Mouse (Mus musculus): ENCODE results near the gene Epop.

The Epop gene

DNA sequence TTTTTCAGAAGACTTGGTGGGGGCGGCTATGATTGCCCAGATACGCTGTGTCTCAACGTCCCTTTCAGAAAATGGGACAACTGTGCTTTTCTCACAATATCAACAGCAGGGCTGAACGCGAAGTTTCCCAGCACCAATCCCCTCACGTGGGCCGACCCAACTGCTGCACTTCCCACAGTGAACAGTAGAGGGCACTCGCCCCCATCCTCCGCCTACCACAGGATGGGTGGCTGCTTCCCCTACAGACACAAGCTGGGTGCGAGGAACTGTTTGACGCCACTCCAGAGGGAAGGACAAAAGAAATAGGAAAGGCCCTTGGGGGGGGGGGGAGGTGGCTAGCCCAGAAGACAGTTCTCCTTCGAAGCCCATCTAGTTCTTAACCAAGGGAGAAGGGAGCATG lies 2.4 kb upstream of the Epop start:
- CTCF ChIA-PET, result interaction anchor here (0.7 kb wide), 2 partner anchors 13 to 221 kb away, joined by 4 to 9 read pairs; no protein-coding TSS in a partner anchor

DNA sequence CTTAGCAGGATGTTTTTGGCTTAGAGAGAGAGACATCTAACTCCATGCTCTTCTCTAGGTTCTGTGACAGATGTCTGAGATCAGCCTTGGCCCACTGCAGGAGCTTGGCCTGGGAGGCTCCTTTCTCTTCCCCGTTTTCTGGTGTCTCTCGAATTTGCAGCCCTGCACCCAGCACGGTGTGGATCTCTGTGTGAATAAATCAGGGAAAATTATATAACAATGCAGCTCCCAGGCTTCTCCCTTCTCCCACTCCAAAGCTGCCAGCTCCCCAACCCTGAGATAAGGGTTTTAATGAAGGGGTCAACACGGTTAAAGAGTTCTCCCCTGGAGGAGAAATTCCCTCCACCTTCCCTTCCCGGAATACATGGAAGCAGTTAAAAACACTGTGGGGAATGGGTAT lies 2.0 kb upstream of the Epop start:
- CTCF ChIA-PET, result interaction anchor here (0.6 to 0.7 kb wide), 2 partner anchors 14 to 89 kb away, joined by 3 to 4 read pairs; no protein-coding TSS in a partner anchor

DNA sequence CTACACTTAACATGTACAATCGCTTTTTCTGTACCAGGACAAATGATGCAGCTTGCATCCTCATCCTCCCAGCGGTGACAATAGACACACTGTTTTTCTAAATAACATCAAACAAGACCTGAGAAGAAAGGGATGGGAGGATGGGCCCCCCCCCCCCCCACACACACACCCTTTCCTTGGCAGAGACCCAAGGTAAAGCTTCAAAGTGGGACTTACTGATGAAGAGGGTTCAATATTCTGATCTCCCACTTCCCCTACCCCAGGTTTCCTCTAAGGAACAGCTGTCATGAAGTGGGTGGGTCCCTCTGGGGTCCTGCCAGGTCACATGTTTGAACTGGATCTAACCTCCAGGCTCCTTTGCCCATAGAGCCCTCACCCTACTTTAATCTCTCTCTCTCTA lies 1.5 kb upstream of the Epop start:
- CTCF ChIA-PET, result interaction anchor here (0.6 to 0.7 kb wide), 3 partner anchors 14 to 631 kb away, joined by 3 to 4 read pairs (median 3); no protein-coding TSS in a partner anchor

DNA sequence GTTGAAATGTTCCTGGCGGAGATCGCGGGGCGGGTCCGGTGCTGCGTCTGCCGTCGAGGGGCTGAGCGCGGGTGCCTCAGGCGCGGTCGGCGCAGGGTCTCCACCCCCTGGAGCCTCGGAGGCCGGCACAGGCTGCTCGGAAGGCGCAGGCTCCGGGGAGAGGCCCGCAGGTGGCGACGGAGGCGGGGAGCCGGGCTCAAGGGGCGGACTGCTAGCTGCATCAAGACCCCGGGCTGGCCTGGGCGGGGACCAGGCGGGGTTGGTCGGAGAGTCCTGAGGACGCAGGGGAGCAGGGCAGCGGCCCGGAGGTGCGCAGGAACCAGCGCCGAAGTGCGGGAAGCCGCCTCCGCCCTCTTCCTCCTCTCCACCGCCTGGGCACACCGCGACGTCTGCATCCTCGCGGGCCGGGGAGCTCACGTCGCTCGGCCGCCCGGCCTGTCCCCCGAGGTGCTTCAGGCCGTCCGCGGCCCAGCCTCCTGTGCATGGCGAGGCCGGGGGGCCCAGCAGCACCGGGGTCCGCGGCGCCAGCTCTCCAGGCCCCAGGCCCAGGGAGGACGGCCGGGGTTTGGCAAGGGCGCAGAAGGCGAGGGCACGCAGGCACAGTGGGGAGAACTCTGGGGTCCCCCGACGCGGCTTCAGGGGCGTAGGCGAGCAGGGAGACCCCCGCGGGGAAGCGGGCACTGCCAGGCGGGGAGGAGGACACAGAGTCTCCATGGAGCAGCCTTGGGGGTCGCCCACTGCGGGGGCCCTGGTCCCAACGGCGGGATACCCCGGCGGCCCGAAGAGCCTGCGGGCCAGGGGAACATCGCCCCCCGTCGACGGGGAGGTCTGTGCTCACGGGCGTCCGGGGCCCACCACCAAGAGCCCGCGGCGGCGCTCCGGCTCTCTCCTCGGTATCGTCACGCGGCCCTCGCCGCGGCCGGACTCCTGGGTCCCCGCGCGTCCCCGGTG lies 659 bp downstream of the Epop start:
- CTCF ChIA-PET, result interaction anchor here (0.8 kb wide), 1 partner anchor 135 kb away, joined by 3 read pairs; no protein-coding TSS in a partner anchor

DNA sequence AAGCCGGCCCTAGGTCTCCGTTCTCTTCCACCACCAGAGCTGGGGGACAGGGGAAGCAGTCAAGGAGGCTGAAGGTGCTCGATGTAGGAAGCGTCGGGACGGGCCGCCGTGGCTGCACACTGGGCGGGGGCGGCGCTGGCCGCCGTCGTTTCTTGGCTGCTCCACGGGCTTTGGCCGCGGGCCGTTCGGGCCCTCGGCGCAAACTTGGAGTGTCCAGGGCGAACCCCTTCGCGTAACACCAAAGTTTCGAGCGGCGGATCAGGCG lies 1.3 kb downstream of the Epop start:
- CTCF ChIA-PET, result interaction anchor here (0.8 kb wide), 1 partner anchor 134 kb away, joined by 3 read pairs; no protein-coding TSS in a partner anchor

DNA sequence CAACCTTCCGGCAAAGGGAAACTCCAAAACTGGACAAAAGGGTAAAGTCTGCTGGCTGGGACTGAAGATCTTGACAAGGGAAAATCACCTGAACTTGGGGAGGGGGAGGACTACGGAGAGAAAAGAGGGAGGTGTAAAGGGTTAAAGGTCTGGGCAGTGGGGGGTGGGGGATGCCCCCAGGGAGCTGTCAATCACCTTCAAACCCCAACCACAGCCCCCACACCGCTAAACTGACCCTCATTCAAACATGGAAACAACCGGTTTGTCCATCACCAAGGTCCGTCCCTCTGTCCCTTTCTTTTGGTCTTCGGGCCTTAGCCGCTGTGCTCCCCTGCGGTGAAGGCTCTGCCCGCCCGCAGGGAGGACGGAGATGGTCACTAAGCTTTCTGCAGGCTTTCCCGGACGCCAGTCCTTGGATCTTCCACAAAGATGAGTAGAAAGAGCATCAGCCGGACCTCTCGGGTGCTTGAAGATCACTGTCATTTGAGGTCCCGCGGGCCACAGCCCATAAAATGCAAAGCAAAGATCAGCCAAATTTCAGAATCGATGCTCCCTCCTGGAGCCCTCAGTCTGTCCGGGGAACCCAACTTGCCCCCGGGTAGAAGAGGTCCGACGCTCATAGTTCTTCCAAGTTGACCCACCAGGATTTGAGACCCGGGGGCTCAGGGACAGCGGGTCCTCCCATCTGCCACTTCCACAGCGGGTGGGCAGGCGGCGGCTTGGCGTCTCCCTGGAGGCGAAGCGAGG lies 1.8 kb downstream of the Epop start:
- CTCF ChIA-PET, result interaction anchor here (0.8 kb wide), 1 partner anchor 133 kb away, joined by 3 read pairs; no protein-coding TSS in a partner anchor

DNA sequence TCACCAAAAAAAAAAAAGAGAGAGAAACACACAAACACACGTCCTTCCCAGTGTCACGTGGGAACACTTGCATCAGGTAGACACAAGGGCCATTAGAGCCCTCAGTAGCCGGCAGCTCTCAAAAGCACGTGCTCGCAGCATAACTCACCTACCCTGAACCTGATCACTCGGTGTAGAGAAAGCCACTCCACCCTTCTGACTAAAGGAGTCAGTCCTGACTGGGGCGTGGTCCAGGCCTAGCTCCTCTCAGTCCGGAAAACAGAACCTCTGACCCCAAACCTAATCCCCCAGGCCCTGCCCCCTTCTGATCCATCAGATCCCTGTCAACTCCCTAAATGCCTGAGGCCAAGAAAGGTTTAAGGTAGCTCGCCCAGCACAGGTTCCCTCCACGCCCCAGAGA lies 2.7 kb downstream of the Epop start:
- CTCF ChIA-PET, result interaction anchor here (0.6 to 0.8 kb wide), 4 partner anchors 8 to 151 kb away, joined by 3 to 6 read pairs (median 4); no protein-coding TSS in a partner anchor

DNA sequence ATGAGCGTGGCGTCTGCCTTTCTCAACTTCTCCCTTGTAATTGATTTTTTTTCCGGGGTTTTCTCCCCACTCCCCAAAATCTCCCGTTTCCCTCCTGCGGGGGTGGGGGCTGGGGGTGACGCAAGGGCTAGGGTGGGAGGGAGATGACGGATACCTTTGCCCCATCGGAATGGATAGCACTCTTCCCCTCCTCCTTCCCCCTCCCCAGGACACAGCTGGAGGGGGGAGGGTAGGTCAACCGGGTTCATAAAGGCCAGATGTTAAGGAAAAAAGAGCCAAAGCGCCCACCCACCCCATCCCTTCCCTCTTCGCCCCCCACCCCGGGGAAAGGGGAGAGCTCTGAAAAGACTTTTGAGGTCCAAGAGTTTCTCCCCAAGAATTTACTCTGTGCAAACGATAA lies 3.1 kb downstream of the Epop start:
- CTCF ChIA-PET, result interaction anchor here (0.5 to 0.8 kb wide), 5 partner anchors 8 to 151 kb away, joined by 3 to 6 read pairs (median 3); no protein-coding TSS in a partner anchor

DNA sequence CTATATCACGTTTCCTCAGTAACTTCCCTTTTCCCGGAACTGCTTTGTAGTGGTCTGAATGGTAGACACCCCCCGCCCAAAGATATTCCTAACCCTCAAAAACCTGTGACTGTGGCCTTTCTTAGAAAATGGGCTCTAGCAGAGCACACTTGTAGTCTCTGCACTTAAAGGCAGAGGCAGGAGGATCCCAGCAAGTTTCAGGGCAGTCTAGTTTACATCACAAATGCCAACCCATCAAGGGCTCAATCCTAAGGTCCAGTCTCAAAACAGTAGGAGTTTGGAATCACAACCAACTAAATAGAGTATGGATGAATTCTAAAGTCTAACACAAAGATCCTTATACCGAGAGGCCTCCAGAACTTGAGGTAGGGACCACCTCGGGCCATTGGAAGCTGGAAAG lies 4.0 kb downstream of the Epop start:
- CTCF ChIA-PET, result interaction anchor here (0.5 kb wide), 1 partner anchor 10 kb away, joined by 3 read pairs; no protein-coding TSS in a partner anchor

DNA sequence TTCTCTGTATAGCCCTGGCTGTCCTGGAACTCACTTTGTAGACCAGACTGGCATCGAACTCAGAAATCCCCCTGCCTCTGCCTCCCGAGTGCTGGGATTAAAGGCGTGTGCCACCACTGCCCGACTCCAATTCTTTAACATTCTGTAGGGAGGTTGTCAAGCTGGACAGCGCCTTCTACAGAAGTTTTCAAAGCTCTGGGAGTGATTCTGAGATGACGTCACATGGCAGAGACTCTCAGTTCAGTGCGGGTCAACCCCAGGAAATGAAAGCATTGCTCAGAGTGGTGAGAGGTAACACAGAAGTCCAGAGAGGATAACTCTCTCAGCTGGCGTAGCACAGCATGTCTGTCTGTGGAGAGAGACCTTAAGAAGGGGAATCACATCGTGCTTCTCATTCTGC lies 6.3 kb downstream of the Epop start:
- CTCF ChIA-PET, result no interaction called here

DNA sequence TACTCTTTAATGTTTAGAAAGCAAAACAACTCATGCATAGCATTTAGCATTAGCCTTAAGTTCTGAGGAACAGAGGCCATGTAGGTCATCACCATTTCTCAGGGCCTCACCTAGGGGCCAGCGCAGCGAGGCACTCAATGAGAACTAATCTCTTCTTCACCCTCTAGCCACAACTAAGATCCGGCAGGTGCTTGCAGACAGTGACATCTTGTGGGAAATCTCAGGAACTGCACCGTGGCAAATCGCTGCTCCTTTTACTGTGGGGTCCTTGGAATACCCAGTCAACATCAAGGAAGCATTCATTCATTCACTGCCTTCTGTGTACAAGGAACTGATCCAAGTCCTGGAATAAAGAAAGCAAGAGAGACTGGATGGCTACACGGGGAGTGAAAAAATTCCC lies 7.1 kb downstream of the Epop start:
- CTCF ChIA-PET, result no interaction called here

DNA sequence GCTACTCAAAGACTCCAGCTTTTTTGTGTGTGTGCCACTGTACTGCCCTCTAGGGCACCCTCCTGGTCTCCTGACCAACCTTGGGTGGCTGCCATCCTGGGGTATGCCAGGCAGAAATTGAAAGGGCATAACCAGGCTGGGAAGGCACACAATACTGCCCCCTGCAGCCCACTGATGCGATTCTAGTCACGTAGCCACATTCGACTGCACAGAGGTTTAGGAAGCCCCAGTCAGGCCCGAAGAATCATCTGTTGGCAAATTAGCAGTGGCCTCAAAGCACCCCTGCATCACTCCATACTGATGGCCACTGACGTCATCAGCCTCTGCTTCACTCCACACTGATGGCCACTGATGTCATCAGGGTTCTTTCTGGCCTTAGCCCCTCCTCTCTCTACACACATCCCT lies 10.1 kb downstream of the Epop start:
- CTCF ChIA-PET, result interaction anchor here (0.6 kb wide), 1 partner anchor 82 kb away, joined by 3 read pairs; no protein-coding TSS in a partner anchor

DNA sequence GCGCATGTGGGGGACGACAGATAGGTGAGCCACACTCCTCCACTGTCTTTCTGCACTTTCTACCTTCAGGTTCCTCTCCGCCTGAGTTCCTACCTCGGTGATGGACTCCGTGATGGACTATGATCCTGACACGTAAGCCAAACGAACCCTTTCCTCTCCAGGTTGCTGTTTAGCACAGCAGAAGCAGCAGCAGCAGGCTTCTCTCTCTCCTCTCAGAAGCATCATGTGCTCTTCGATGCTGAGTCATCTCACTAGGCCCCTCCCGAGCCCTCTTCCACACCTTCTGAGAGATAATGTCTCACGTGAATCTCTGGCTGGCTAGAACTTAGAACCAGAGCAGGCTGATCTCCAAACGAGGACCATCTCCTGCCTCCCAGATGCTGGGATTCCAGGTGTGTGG lies 11.1 kb downstream of the Epop start:
- CTCF ChIA-PET, result interaction anchor here (0.6 kb wide), 1 partner anchor 8 kb away, joined by 5 read pairs; no protein-coding TSS in a partner anchor

DNA sequence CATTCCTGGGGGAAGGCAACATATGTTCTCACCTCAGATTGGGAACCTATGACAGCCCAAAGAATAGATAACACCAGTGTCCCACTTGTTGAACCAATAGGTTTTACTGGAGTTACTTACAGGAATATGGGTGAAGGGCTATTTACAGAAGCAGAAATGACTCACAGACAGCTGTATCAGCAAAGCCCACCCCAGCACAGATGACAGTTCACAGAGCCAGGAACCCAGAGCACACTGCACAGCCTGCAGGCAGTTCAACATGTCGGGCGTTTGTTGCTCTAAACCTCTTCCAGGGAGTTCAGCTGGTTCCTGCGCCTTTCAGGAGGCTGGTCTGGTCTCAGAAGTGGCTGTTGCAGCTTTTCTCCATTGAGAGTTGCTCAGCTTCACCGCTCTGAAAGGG lies 14.2 kb downstream of the Epop start:
- CTCF ChIA-PET, result no interaction called here

DNA sequence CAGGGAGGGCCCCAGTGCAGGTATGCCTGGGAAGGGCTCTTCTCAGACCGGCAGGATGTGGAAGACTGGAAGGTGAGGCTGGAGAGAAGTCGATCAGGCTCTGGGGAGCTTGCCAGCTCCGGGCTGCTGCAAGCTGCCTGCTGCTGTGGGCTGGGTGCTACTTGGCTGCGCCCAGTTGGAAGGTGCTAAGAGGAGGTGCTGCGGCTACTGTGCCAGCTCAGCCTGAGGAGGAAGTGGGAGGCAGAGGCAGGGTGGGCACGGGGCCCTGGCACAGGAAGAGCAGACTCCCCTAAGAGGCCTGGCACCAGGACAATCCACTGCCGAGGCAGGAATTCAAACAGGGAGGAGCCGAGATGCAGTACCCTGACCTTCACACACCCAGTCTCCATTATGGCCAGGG lies 18.4 kb downstream of the Epop start:
- CTCF ChIA-PET, result no interaction called here

DNA sequence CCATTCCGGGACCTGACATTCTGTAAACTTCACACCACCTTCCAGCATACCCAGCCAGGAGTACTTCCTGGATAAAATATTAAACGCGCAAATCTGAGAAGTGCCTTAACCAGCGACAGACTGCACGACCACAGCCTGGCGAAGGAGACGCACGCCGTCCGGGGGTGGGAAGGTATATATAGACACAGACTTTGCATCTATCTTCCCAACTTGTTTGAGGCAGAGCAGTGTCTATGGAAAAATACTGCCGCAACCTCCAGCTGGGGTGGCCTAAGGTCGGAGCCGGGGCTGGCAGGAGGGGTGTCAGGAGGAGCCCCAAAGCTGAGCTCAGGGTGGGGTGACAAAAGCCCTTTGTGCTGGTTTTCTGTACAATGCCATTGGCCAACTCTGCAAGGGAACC lies 19.8 kb downstream of the Epop start:
- CTCF ChIA-PET, result no interaction called here

DNA sequence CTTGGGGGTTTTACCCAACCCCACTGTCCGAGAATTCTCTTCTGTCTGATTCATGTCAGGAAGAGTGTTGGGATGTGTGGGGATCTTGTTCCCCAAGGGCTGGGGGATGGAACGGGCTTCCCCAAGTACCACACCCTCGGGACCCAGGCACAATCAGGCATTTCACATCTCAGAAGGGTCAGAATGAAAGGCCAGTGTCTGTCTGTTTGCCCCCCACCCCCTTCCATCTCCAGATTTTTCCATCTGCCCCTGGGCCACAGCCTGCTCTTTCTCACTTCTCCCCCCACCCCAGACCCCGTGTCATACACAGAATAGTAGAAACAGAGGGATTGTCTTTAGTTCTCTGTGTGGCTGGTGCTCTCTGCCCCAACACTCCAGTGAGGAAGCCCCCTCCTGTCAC lies 20.6 kb downstream of the Epop start:
- CTCF ChIA-PET, result no interaction called here

DNA sequence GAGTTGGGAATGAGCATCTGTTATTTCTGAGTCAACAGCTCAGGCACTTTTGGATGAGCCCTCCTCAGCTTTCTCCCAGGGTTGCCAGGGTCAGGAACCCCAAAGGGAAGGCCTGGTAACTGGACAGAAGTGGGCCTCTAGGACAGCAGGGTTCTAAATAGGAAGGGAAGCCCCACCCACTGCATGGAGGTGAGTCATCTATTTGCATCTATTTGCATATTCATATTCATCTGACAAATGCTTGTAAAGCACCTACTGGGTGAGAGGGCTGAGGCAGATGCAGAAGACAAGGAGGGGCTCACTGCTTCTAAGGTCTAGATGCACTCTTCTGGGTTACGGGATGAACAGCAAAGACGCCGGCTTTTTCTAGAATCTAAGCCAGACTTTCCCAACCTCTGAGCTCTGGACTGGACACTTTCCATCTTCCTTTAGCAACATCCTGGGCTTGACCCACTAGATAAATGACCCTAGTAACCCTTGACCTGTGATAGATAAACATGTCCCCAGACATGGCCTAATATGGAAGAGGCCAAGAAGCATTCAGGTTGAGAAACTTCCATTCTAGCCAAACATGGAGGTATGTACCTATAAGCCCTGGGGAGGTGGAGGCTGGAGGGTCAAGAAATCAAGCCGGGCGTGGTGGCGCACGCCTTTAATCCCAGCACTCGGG lies 22.3 kb downstream of the Epop start:
- CTCF ChIA-PET, result interaction anchor here (0.6 kb wide), 1 partner anchor 14 kb away, joined by 5 read pairs; no protein-coding TSS in a partner anchor

DNA sequence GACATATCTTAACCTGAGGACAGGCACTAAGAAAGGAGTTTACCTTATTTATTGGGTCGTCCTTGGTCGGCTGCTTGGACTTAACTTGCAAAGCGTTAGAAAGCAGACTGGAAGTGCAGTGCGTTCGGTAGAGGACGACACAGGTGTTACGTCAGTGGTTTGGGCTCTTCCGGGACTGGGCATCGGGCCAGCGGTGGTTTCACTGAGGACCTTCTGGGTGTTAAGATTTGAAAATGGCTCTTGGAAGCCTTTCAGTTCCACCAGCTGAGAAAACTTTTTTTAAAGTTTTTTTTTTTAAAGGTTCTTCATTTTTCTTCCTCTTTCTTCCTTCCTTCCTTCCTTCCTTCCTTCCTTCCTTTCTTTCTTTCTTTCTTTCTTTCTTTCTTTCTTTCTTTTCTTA lies 25.6 kb downstream of the Epop start:
- CTCF ChIA-PET, result no interaction called here

DNA sequence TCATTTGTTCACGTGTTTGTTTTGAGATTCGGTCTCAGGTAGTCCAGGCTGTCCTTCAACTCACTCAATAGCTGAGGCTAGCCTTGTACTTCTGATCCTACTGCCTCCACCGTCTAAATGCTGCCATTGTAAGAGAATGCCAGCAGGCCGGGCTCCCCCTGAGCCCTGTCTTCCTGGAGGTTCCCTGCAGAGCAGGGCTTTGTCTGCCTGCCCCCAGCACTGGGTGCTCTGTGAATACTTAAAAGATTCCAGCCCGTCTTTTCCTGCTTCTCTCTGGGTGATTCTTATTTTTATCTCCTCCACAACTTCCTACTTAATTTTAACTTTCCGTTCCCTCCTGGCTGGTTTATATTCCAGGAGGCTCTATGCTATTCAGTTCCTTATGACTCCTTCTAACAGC lies 27.3 kb downstream of the Epop start:
- CTCF ChIA-PET, result no interaction called here

DNA sequence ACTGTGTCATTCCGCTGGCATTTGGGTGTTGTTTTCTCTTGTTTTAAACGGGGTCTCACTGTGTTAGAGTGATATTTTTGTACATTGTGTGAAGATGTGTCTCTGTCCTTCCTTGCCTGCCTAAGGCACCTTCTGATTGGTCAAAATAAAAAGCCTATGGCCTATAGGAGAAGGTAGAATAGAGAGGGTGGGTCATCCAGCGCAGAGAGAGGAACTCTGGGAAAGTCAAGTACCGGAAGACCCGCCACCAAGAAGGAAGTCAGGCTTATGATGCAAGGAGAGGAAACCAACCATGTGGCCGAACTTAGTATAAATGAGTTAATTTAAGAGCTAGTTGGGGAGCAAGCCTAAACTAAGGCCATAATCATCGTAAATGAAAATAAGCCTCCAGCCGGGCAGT lies 30.4 kb downstream of the Epop start:
- CTCF ChIA-PET, result no interaction called here
